Mouse (Mus musculus): ENCODE results near the gene Gusb. TPM values are rescaled to one million over a fixed set of nuclear protein-coding genes. Genes with fewer than 3 reads are reported as not detected.

Gene Gusb
- polyA plus RNA-seq, 1 experiment from 2014 or later = 53.9 TPM

- Histone ChIP-seq H3K27me3 (ENCODE audit: low read depth, poor library complexity, severe bottlenecking) (no peaks in the 10 kb centered on the region), H3K4me1 (peaks cover 28% of the 10 kb centered on the region), H3K36me3 (peaks cover 27% of the 10 kb centered on the region), H3K4me3 (no peak overlapping the region), H3K9me3 (replicated peaks) (no peaks in the 10 kb centered on the region), H3K27ac (no peak overlapping the region)
- DNase-seq (ENCODE audit: low spot score) = no peak
- 77% methylated on average over 8 of the region's 8 CpGs for WGBS
These were observed 16.6 kb upstream of the Gusb start for GRCm38 (mm10) chr5:130019461-130019860.

DNA sequence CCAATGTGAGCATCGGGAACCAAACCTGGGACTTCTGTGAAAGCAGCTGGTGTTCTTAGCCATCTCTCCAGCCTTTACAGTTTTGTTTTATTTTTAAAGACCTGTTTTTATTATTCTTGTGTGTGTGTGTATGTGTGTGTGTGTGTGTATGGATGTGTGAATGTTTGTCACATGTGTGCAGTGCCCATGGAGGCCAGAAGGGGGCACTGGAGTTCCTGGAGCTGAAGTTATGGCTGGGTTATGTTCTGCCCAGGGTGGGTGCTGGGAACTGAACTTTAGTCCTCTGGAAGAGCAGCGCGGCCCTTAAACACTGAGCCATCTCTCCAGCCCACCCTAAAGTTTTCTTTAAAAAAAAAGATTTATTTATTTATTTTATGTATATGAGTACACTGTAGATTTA is 12.3 kb upstream of the Gusb start:
- DNase-seq (ENCODE audit: low spot score) = no peak
- H3K9me3 ChIP-seq (replicated peaks) = peaks cover 6% of the 10 kb centered on the region; the same call in 1 of the 2 replicates
- H3K27me3 ChIP-seq (ENCODE audit: low read depth, poor library complexity, severe bottlenecking) = no peaks in the 10 kb centered on the region
- 100% methylated on average over 3 of the region's 3 CpGs for whole genome bisulfite sequencing
- H3K27ac ChIP-seq = no peak overlapping the region
- H3K4me1 ChIP-seq = peaks cover 5% of the 10 kb centered on the region; the same call in 1 of the 2 replicates
- H3K36me3 ChIP-seq = peaks cover 54% of the 10 kb centered on the region
- no peak overlapping the region for H3K4me3 ChIP-seq

- H3K36me3 ChIP-seq = peaks cover 43% of the 10 kb centered on the region
- no peak overlapping the region for H3K4me3 ChIP-seq
- no peaks in the 10 kb centered on the region for H3K27me3 ChIP-seq (ENCODE audit: low read depth, poor library complexity, severe bottlenecking)
- no peak overlapping the region for H3K27ac ChIP-seq
- no peaks in the 10 kb centered on the region; the same call in 1 of the 2 replicates for H3K4me1 ChIP-seq
- 96% methylated on average over 5 of the region's 5 CpGs for WGBS
- peaks cover 6% of the 10 kb centered on the region; the same call in 1 of the 2 replicates for H3K9me3 ChIP-seq (replicated peaks)
- no peak for DNase-seq (ENCODE audit: low spot score)
These were observed 8.1 kb upstream of the Gusb start for GRCm38 (mm10) chr5:130010961-130011360.

- H3K27ac ChIP-seq = no peak overlapping the region
- H3K4me1 ChIP-seq = no peaks in the 10 kb centered on the region; the same call in 1 of the 2 replicates
- H3K9me3 ChIP-seq (replicated peaks) = peaks cover 9% of the 10 kb centered on the region; the same call in 1 of the 2 replicates
- no peaks in the 10 kb centered on the region for H3K27me3 ChIP-seq (ENCODE audit: low read depth, poor library complexity, severe bottlenecking)
- 93% methylated on average over 4 of the region's 4 CpGs for WGBS
- peaks cover 32% of the 10 kb centered on the region for H3K36me3 ChIP-seq
- H3K4me3 ChIP-seq = no peak overlapping the region
- DNase-seq (ENCODE audit: low spot score) = no peak
These were observed 6.9 kb upstream of the Gusb start for GRCm38 (mm10) chr5:130009784-130010183.

DNA sequence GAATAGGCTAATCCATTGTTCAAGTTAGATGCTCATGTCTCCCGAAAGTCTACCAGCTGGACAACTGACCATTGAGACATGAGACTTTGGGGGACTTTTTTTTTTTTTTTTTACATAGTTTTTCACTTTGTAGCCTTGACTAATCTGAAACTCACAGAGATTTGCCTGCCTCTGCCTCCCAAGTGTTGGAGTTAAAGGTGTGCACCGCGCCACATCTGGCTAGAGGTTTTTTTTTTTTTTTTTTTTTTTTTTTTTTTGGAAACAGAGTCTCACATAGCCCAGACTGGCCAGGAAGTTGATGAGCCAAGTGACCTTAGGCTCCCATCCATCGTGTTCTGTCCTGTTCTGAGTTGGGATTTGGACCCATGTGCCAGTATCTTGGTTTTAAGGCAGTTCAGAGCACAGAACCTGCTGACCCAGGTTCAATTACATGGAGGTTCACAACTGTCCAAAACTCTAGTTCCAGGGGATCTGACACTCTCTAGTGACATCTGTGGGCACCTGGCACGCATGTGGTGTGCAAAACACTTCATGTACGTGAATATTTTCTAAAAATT is 5.3 kb upstream of the Gusb start:
- H3K27me3 ChIP-seq (ENCODE audit: low read depth, poor library complexity, severe bottlenecking) = no peaks in the 10 kb centered on the region
- peaks cover 9% of the 10 kb centered on the region; the same call in 1 of the 2 replicates for H3K9me3 ChIP-seq (replicated peaks)
- H3K27ac ChIP-seq = no peak overlapping the region
- no peak for DNase-seq (ENCODE audit: low spot score)
- no peak overlapping the region for H3K4me3 ChIP-seq
- H3K36me3 ChIP-seq = peaks cover 28% of the 10 kb centered on the region
- 79% methylated on average over 6 of the region's 6 CpGs for WGBS
- H3K4me1 ChIP-seq = peaks cover 5% of the 10 kb centered on the region

GRCm38 (mm10) chr5:130007344-130007743 is 4.5 kb upstream of the Gusb start:
- 91% methylated on average over 1 of the region's 1 CpGs for WGBS
- Histone ChIP-seq H3K27me3 (ENCODE audit: low read depth, poor library complexity, severe bottlenecking) (no peaks in the 10 kb centered on the region), H3K9me3 (replicated peaks) (peaks cover 9% of the 10 kb centered on the region; the same call in 1 of the 2 replicates), H3K27ac (no peak overlapping the region), H3K4me1 (peaks cover 11% of the 10 kb centered on the region), H3K4me3 (no peak overlapping the region), H3K36me3 (peaks cover 22% of the 10 kb centered on the region)
- DNase-seq (ENCODE audit: low spot score) = no peak

- Histone ChIP-seq H3K27ac (peak overlapping the region; percentile 92), H3K36me3 (peaks cover 26% of the 10 kb centered on the region), H3K9me3 (replicated peaks) (0 out of 2 replicates have a peak, but pooled peaks cover 3% of the 10 kb centered on the region), H3K4me3 (peak overlapping the region; percentile 72), H3K27me3 (ENCODE audit: low read depth, poor library complexity, severe bottlenecking) (no peaks in the 10 kb centered on the region), H3K4me1 (peaks cover 26% of the 10 kb centered on the region)
- 42% methylated on average over 7 of the region's 7 CpGs for WGBS
- peak; percentile 46 for DNase-seq (ENCODE audit: low spot score)
These were observed 380 bp upstream of the Gusb start for GRCm38 (mm10) chr5:130003229-130003628.

DNA sequence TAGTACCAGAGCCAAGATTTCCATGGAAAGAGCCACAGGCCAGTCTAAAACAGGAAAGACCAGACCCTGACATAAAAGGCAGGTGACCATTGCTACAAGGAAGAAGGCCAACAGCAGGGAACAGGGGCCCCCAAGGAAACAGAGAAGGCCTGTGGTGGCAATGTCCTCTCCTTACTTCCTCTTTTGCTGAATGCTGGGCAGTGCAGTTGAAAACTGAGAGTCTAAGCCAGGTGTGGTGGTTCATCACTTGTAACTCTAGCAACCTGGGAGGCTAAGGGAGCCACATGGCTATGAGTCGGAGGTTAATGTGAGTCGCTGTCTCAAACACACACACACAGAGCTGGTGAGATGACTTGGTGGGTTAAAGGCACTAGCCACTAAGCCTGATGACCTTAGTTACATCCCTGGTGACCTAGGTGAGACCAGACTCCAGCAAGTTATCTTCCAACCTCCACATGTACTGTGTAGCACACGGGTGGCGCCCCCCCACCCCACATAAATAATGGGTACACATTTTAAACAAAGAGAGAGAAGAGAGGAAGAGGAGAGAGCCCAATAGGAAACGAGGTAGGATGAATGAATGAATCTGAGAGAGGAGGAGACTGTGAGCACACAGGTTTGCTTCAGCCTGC is 1.4 kb downstream of the Gusb start:
- 0 out of 2 replicates have a peak, but pooled peaks cover 3% of the 10 kb centered on the region for H3K9me3 ChIP-seq (replicated peaks)
- H3K4me1 ChIP-seq = peaks cover 26% of the 10 kb centered on the region
- 71% methylated on average over 5 of the region's 5 CpGs for WGBS
- H3K36me3 ChIP-seq = peaks cover 42% of the 10 kb centered on the region
- peak overlapping the region; percentile 72 for H3K4me3 ChIP-seq
- H3K27ac ChIP-seq = peak overlapping the region; percentile 92
- H3K27me3 ChIP-seq (ENCODE audit: low read depth, poor library complexity, severe bottlenecking) = no peaks in the 10 kb centered on the region
- no peak for DNase-seq (ENCODE audit: low spot score)

DNA sequence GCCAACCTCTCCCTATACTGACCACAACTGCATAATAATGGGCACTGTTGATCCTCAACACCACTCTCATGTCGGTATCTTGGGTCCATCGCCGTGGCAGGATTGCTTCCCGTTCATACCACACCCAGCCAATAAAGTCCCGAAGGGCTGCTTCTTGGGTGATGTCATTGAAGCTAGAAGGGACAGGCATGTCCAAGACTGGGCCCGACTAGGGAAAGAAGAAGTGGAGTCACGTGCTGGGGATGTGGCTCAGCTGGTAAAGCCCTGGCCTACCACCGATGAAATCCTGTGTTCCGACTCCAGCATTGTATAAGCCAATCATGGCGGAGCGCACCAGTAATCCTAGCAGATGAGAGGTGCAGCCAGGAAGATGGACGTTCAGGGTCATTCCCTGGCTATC is 2.1 kb downstream of the Gusb start:
- Histone ChIP-seq H3K27ac (no peak overlapping the region), H3K4me1 (peaks cover 26% of the 10 kb centered on the region), H3K9me3 (replicated peaks) (0 out of 2 replicates have a peak, but pooled peaks cover 3% of the 10 kb centered on the region), H3K27me3 (ENCODE audit: low read depth, poor library complexity, severe bottlenecking) (no peaks in the 10 kb centered on the region), H3K4me3 (no peak overlapping the region; the same call in 1 of the 2 replicates), H3K36me3 (peaks cover 50% of the 10 kb centered on the region)
- DNase-seq (ENCODE audit: low spot score) = no peak
- 93% methylated on average over 12 of the region's 12 CpGs for WGBS

DNA sequence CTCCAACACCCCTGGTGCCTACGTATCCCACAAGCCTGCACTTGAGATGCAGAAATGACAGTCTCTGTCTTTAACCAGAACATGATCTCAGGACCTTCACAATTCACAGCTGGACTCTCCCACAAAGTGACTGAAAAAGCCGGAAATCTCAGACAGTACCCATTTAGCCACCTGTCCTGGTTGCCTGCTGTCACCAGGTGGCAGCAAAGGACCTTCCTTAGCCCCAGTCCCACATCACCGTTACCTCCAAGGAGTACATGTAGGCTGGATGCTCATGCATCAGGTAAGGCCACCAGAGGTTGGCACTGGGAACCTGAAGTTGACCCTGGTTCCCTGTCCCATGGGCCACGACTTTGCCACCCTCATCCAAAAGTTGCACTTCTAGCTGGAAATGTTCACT is 3.8 kb downstream of the Gusb start:
- Histone ChIP-seq H3K4me1 (peaks cover 26% of the 10 kb centered on the region), H3K4me3 (no peak overlapping the region), H3K27me3 (ENCODE audit: low read depth, poor library complexity, severe bottlenecking) (no peaks in the 10 kb centered on the region), H3K36me3 (peaks cover 59% of the 10 kb centered on the region), H3K27ac (no peak overlapping the region), H3K9me3 (replicated peaks) (no peaks in the 10 kb centered on the region)
- peak; percentile 66 for DNase-seq (ENCODE audit: low spot score)
- 37% methylated on average over 4 of the region's 4 CpGs for WGBS

GRCm38 (mm10) chr5:129997700-129998099 is 5.1 kb downstream of the Gusb start:
- no peak for DNase-seq (ENCODE audit: low spot score)
- H3K4me3 ChIP-seq = no peak overlapping the region
- no peaks in the 10 kb centered on the region for H3K27me3 ChIP-seq (ENCODE audit: low read depth, poor library complexity, severe bottlenecking)
- peaks cover 18% of the 10 kb centered on the region for H3K4me1 ChIP-seq
- no peaks in the 10 kb centered on the region for H3K9me3 ChIP-seq (replicated peaks)
- whole genome bisulfite sequencing = 77% methylated on average over 19 of the region's 19 CpGs
- peaks cover 71% of the 10 kb centered on the region for H3K36me3 ChIP-seq
- no peak overlapping the region for H3K27ac ChIP-seq

- H3K36me3 ChIP-seq = peaks cover 80% of the 10 kb centered on the region
- DNase-seq (ENCODE audit: low spot score) = no peak
These were observed 7.9 kb downstream of the Gusb start for GRCm38 (mm10) chr5:129994989-129995388.

DNA sequence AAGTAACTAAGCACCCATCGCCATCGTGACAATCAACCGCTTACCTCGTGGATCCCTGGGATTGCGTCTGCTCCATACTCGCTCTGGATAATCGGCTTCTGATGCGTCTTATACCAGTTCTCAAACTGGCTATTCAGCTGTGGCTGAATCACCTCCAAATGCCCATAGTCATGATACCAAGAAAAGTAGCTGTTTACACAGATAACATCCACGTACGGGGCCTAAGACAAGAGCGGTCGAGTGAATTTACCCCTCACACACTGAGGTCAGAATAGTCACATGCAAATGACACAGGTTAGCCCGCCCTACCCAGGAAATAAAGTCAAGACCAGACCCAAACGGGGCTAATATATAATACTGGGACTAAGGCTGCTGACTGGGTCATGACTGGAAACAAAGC is 9.5 kb downstream of the Gusb start:
- no peaks in the 10 kb centered on the region for H3K4me1 ChIP-seq
- H3K27me3 ChIP-seq (ENCODE audit: low read depth, poor library complexity, severe bottlenecking) = no peaks in the 10 kb centered on the region
- peaks cover 81% of the 10 kb centered on the region for H3K36me3 ChIP-seq
- DNase-seq (ENCODE audit: low spot score) = no peak
- H3K4me3 ChIP-seq = no peak overlapping the region
- WGBS = 95% methylated on average over 14 of the region's 14 CpGs
- H3K9me3 ChIP-seq (replicated peaks) = no peaks in the 10 kb centered on the region
- H3K27ac ChIP-seq = no peak overlapping the region

More at GRCm38 (mm10) chr5:129994989-129995388, 7.9 kb downstream of the Gusb start:
- no peaks in the 10 kb centered on the region for H3K9me3 ChIP-seq (replicated peaks)
- no peak overlapping the region for H3K27ac ChIP-seq
- WGBS = 93% methylated on average over 7 of the region's 7 CpGs
- no peaks in the 10 kb centered on the region for H3K4me1 ChIP-seq
- no peaks in the 10 kb centered on the region for H3K27me3 ChIP-seq (ENCODE audit: low read depth, poor library complexity, severe bottlenecking)
- no peak overlapping the region for H3K4me3 ChIP-seq
